Mouse (Mus musculus) limb, embryonic 14.5 days (tissue): ENCODE measurements around the gene Insyn1. TPM values are rescaled to one million over a fixed set of nuclear protein-coding genes. Genes with fewer than 3 reads are reported as not detected.

Experiments
- ATAC-seq: fragments of 200-750 bp; cut with Nextera tagmentation; 2 replicates; pipeline ENCODE4 v1.8.0; 2017; ENCODE audit warnings: low read depth, moderate number of reproducible peaks, moderate TSS enrichment; ENCODE audit not compliant: low FRiP score
- DNase-seq: peaks from one replicate; pipeline ENCODE4 v3.0.0-alpha.2; 2015; ENCODE audit warnings: low spot score
- H3K27ac ChIP-seq: fragments of 300-500 bp; sonication (generic); replicated peaks from 2 replicates; pipeline ENCODE4 v1.5.1; 2014; ENCODE audit warnings: low read depth, mild to moderate bottlenecking, low read length, moderate library complexity, mixed read lengths
- H3K27me3 ChIP-seq: fragments of 300-500 bp; sonication (generic); 2 replicates; pipeline ENCODE4 v1.6.1; 2014; ENCODE audit warnings: low read length, mixed read lengths; ENCODE audit not compliant: control insufficient read depth, insufficient read depth
- H3K36me3 ChIP-seq: fragments of 300-500 bp; sonication (generic); 2 replicates; pipeline ENCODE4 v1.6.1; 2014; ENCODE audit warnings: mild to moderate bottlenecking, low read length, moderate library complexity, mixed read lengths; ENCODE audit not compliant: control insufficient read depth, insufficient read depth
- H3K4me1 ChIP-seq: fragments of 300-500 bp; sonication (generic); 2 replicates; pipeline ENCODE4 v1.6.1; 2014; ENCODE audit warnings: antibody characterized with exemption, low read length, mixed read lengths; ENCODE audit not compliant: control insufficient read depth, insufficient read depth
- H3K4me2 ChIP-seq: fragments of 300-500 bp; sonication (generic); replicated peaks from 2 replicates; pipeline ENCODE4 v1.6.1; 2014; ENCODE audit warnings: low read depth, mild to moderate bottlenecking, low read length, moderate library complexity; ENCODE audit not compliant: severe bottlenecking
- H3K4me3 ChIP-seq: fragments of 300-500 bp; sonication (generic); replicated peaks from 2 replicates; pipeline ENCODE4 v1.5.1; 2014; ENCODE audit warnings: low read length
- H3K9ac ChIP-seq: fragments of 300-500 bp; sonication (generic); 2 replicates; pipeline ENCODE4 v1.6.1; 2014; ENCODE audit warnings: mild to moderate bottlenecking, low read depth, low read length, moderate library complexity; ENCODE audit not compliant: severe bottlenecking
- H3K9me3 ChIP-seq: fragments of 300-500 bp; sonication (generic); 2 replicates; pipeline ENCODE4 v1.6.1; 2016; ENCODE audit warnings: low read length; ENCODE audit not compliant: control insufficient read depth
- POLR2A ChIP-seq: fragments of 200-500 bp; IDR thresholded peaks from 2 replicates; pipeline ENCODE4 v1.8.0; 2012; ENCODE audit warnings: inconsistent platforms, mild to moderate bottlenecking, moderate library complexity, borderline replicate concordance; ENCODE audit not compliant: insufficient read depth, insufficient read length; ENCODE audit errors: extremely low read depth
- WGBS: fragments of 180-500 bp; shearing (Covaris S2); extraction: QIAGEN DNeasy Blood & Tissue Kit; methylation state at CpG from one replicate; pipeline ENCODE4 v1.1.7; 2014; 5-methylcytosine and 5-hydroxymethylcytosine counted together
- polyA plus RNA-seq, 2 experiments: library from polyadenylated mRNA; depleted of rRNA in 1 of 2; stranded (reverse) in 1 of 2; unstranded in 1 of 2; fragments of >200 nt; fragmentation: Nextera tagmentation in 1 of 2; extraction: Ambion mirVana in 1 of 2; gene quantifications; 2 replicates each; pipeline versions ENCODE4 v1.2.1 to v1.2.3; 2012 to 2014

Insyn1 gene
- polyA plus RNA-seq, 2 experiments, result 6.5 to 23.9 TPM

GRCm38 (mm10) chr9:58527841-58528240 lies 39.4 kb downstream of the Insyn1 start:
- no peaks in the 10 kb centered on the region for H3K4me1 ChIP-seq
- no peak for TF ChIP-seq POLR2A
- WGBS, result 33% methylated on average over 4 of the region's 4 CpGs
- ATAC-seq (peak; percentile 45; the same call in 1 of the 2 replicates), DNase-seq (no peak)
- H3K9ac ChIP-seq, result no peak overlapping the region
- peaks cover 80% of the 10 kb centered on the region for H3K36me3 ChIP-seq
- no peak overlapping the region for H3K4me2 ChIP-seq
- H3K27ac ChIP-seq, result no peak overlapping the region
- no peaks in the 10 kb centered on the region for H3K9me3 ChIP-seq
- H3K27me3 ChIP-seq, result no peaks in the 10 kb centered on the region
- H3K4me3 ChIP-seq, result no peak overlapping the region

DNA sequence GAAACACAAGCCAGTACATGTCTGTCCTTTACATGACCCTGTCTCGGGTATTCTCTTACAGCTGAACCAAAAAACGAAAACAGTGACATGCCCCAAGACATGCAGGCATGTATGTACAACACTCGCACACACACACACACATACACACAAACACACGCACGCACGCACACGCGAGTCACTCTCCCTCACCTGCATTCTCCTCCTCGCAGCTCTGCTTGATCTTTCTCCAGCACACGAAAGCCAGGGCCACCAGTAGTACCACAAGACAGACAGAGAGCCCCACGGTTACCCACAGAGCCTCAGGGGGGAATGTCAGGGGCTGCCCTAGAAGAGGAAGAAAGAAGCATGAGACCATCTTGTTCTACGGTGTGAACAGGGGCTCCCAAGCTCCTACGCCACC lies 42.0 kb downstream of the Insyn1 start:
- Histone ChIP-seq H3K27me3 (no peaks in the 10 kb centered on the region), H3K4me1 (no peaks in the 10 kb centered on the region), H3K36me3 (peaks cover 87% of the 10 kb centered on the region), H3K27ac (no peak overlapping the region), H3K4me2 (no peak overlapping the region), H3K9me3 (no peaks in the 10 kb centered on the region), H3K4me3 (no peak overlapping the region), H3K9ac (no peak overlapping the region)
- 86% methylated on average over 13 of the region's 13 CpGs for WGBS
- no peak for ATAC-seq
- no peak for DNase-seq
- no peak for TF ChIP-seq POLR2A

DNA sequence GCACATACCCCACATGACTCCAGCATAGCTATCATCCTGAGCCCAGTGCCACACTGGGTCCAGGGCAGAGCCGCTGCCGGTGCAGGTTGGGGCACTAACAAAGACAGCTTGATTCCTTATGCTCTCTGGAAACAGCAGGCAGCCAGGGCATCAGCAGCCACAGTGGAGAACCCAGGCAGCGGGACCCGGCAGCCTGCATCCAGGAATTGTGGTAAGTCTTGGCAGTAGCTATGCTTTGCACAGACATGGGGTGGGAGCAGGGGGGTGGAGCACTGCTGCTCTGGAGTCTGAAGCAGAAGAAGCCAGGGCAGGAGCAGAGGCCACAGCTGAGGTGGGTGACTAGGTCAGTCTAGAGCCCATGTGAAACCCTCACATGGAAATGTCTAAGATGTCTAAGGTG lies 43.8 kb downstream of the Insyn1 start:
- no peak for TF ChIP-seq POLR2A
- H3K9me3 ChIP-seq, result no peaks in the 10 kb centered on the region
- DNase-seq, result no peak
- H3K27ac ChIP-seq, result no peak overlapping the region
- 80% methylated on average over 4 of the region's 4 CpGs for WGBS
- no peak overlapping the region for H3K9ac ChIP-seq
- no peak overlapping the region for H3K4me3 ChIP-seq
- ATAC-seq, result no peak
- no peaks in the 10 kb centered on the region for H3K4me1 ChIP-seq
- H3K27me3 ChIP-seq, result no peaks in the 10 kb centered on the region
- peaks cover 86% of the 10 kb centered on the region for H3K36me3 ChIP-seq
- H3K4me2 ChIP-seq, result no peak overlapping the region

DNA sequence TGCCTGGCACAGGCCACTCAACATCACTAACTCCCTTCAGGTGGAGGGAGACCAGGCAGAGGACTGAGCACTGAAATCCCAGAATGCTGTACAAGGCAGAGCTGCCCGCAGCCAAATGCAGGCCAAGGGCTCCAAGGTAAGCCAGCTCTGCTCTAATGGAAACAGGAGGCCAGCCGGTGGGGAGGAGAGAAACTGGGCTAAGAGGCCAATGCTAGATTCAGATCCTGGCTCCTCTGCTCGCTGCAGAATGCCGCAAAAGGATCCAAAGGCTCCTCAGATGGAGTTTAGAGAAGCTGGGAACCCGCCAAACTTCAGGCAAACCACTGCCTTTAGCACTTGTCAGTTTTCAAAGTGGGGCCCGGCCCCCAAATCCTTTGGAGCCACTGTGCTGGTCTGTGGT lies 44.9 kb downstream of the Insyn1 start:
- Histone ChIP-seq H3K4me2 (no peak overlapping the region), H3K27me3 (no peaks in the 10 kb centered on the region), H3K36me3 (peaks cover 89% of the 10 kb centered on the region), H3K4me1 (no peaks in the 10 kb centered on the region), H3K27ac (no peak overlapping the region), H3K9me3 (no peaks in the 10 kb centered on the region), H3K9ac (no peak overlapping the region), H3K4me3 (no peak overlapping the region)
- 97% methylated on average over 6 of the region's 6 CpGs for WGBS
- ATAC-seq (no peak), DNase-seq (no peak)
- TF ChIP-seq POLR2A, result no peak

- Histone ChIP-seq H3K36me3 (peaks cover 84% of the 10 kb centered on the region), H3K4me3 (no peak overlapping the region), H3K4me2 (no peak overlapping the region), H3K9ac (no peak overlapping the region), H3K27ac (no peak overlapping the region), H3K4me1 (no peaks in the 10 kb centered on the region), H3K9me3 (no peaks in the 10 kb centered on the region), H3K27me3 (no peaks in the 10 kb centered on the region)
- DNase-seq (peak; percentile 85), ATAC-seq (no peak)
- TF ChIP-seq POLR2A, result no peak
- 44% methylated on average over 1 of the region's 1 CpGs for WGBS
These were observed 46.4 kb downstream of the Insyn1 start for GRCm38 (mm10) chr9:58534766-58535165.

DNA sequence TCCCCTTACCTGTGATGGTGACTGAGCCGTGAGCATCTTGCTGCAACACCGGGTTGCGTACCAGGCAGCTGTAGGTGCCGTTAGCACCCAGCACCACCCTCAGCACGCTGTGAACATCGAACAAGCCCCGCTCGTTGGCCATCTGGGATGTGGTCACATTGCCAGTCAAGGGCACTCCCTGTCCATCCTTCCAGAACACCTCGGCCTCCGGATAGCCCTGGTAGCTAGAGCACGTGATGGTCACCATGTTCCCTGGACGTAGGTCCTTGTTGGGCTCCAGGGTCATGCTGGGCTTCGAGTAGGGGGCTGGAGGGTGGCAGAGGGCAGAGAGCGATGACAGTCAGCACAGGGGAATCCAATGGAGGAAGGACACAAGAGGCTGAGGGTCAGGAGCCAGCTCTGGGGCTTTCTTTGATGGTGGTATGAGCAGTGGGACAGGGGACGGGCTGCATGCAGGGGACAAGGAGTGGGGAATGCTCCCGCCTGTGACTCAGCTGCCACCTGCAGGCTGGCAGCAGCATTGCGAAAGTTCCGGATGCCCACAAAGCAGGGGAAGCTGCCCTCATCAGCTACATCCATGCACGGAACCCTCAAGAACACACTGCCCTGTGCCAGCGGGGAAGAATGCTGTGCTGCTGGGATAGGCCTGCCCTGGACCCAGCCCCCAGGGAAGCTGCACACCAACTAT lies 47.2 kb downstream of the Insyn1 start:
- Histone ChIP-seq H3K36me3 (peaks cover 84% of the 10 kb centered on the region), H3K27ac (no peak overlapping the region), H3K4me3 (no peak overlapping the region), H3K9me3 (no peaks in the 10 kb centered on the region), H3K27me3 (no peaks in the 10 kb centered on the region), H3K9ac (no peak overlapping the region), H3K4me1 (no peaks in the 10 kb centered on the region), H3K4me2 (no peak overlapping the region)
- ATAC-seq (no peak), DNase-seq (no peak)
- TF ChIP-seq POLR2A, result no peak
- WGBS, result 82% methylated on average over 20 of the region's 20 CpGs
